Comparison of ENCODE assay signal across 17 mouse cellular contexts in the genomic region with DNA sequence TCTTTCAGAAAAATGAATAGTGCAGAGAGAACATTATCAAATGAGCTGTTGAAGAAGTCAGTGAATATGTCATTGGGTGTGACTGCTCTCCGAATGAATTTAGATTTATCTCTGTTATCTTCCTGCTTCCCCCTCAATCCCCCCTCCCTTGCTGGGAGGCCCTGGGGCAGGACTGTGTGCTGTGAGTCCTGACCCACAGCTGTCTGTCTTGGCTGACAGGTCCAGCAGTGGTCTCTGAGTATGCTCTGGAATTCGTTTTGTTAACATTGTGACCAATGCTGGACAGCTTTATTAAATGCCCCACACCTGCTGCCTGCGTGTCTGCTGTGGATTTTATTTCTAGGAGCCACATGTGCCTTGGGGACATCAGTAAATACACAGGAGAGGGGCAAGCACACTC.
DNase-seq lines count a peak whose midpoint lies in the region; ATAC-seq lines count a peak whose summit lies in the region.
"Had no signal": no experiment of that assay in that cellular context is flagged by ENCODE, and none has a peak within 500 bp of the region (broad histone marks: within the 10 kb centered on the region; RNA-seq: fewer than 3 reads in every experiment).

No protein-coding gene starts in this region.

- H3K9me3 ChIP-seq in kidney, embryonic 15.5 days (replicated peaks), result no peaks in the 10 kb centered on the region
- no peaks in the 10 kb centered on the region for H3K9me3 ChIP-seq in kidney, embryonic 14.5 days (ENCODE audit: control insufficient read depth, low read length)
- H3K9me3 ChIP-seq in midbrain, embryonic 13.5 days, result no peaks in the 10 kb centered on the region
- H3K9me3 ChIP-seq in midbrain, embryonic 14.5 days (ENCODE audit: control insufficient read depth, low read length), result no peaks in the 10 kb centered on the region
- H3K9me3 ChIP-seq: forebrain, embryonic 15.5 days; G1E; heart, embryonic 12.5 days; stomach, embryonic 15.5 days had no signal

- H3K4me1 ChIP-seq in kidney, embryonic 15.5 days, result 0 out of 2 replicates have a peak, but pooled peaks cover 6% of the 10 kb centered on the region
- H3K4me1 ChIP-seq in kidney, embryonic 14.5 days (ENCODE audit: control insufficient read depth, insufficient read depth, low read length), result no peaks in the 10 kb centered on the region
- peaks cover 14% of the 10 kb centered on the region for H3K4me1 ChIP-seq in midbrain, embryonic 13.5 days (replicated peaks)
- H3K4me1 ChIP-seq in midbrain, embryonic 14.5 days (ENCODE audit: control insufficient read depth, insufficient read depth, low read length), result peaks cover 22% of the 10 kb centered on the region
- H3K4me1 ChIP-seq: stomach, embryonic 15.5 days had no signal

- H3K27me3 ChIP-seq in kidney, embryonic 15.5 days, result no peaks in the 10 kb centered on the region
- no peaks in the 10 kb centered on the region for H3K27me3 ChIP-seq in kidney, embryonic 14.5 days (ENCODE audit: control insufficient read depth, insufficient read depth, low read length)
- peaks cover 50% of the 10 kb centered on the region for H3K27me3 ChIP-seq in midbrain, embryonic 13.5 days
- H3K27me3 ChIP-seq in midbrain, embryonic 14.5 days (ENCODE audit: control insufficient read depth, insufficient read depth, low read length), result peaks cover 18% of the 10 kb centered on the region; the same call in 1 of the 2 replicates
- H3K27me3 ChIP-seq: forebrain, embryonic 15.5 days; heart, embryonic 12.5 days; stomach, embryonic 15.5 days had no signal

- H3K36me3 ChIP-seq in kidney, embryonic 15.5 days, result no peaks in the 10 kb centered on the region
- H3K36me3 ChIP-seq in kidney, embryonic 14.5 days (ENCODE audit: control insufficient read depth, insufficient read depth, low read length), result no peaks in the 10 kb centered on the region
- no peaks in the 10 kb centered on the region for H3K36me3 ChIP-seq in midbrain, embryonic 13.5 days
- H3K36me3 ChIP-seq in midbrain, embryonic 14.5 days (ENCODE audit: control insufficient read depth, insufficient read depth, low read length), result no peaks in the 10 kb centered on the region
- H3K36me3 ChIP-seq: forebrain, embryonic 15.5 days; G1E; heart, embryonic 12.5 days; stomach, embryonic 15.5 days had no signal

- no peak overlapping the region for H3K4me2 ChIP-seq in kidney, embryonic 15.5 days
- H3K4me2 ChIP-seq in kidney, embryonic 14.5 days (replicated peaks; ENCODE audit: low read depth, low read length), result no peak overlapping the region
- H3K4me2 ChIP-seq in midbrain, embryonic 13.5 days (replicated peaks), result no peak overlapping the region
- H3K4me2 ChIP-seq in midbrain, embryonic 14.5 days (ENCODE audit: low read length), result no peak overlapping the region
- H3K4me2 ChIP-seq: forebrain, embryonic 15.5 days; heart, embryonic 12.5 days; stomach, embryonic 15.5 days had no signal

- 17% methylated on average over 3 of the region's 3 CpGs for WGBS in kidney, embryonic 15.5 days
- WGBS in kidney, embryonic 14.5 days, result 18% methylated on average over 3 of the region's 3 CpGs
- WGBS in midbrain, embryonic 13.5 days, result 11% methylated on average over 3 of the region's 3 CpGs
- 6% methylated on average over 3 of the region's 3 CpGs for WGBS in midbrain, embryonic 14.5 days

- H3K27ac ChIP-seq in kidney, embryonic 15.5 days, result 0 out of 2 replicates have a peak overlapping the region, but pooled peaks have one; percentile 22
- H3K27ac ChIP-seq in kidney, embryonic 14.5 days (ENCODE audit: low read depth, low read length), result no peak overlapping the region
- H3K27ac ChIP-seq in midbrain, embryonic 13.5 days, result no peak overlapping the region
- H3K27ac ChIP-seq in midbrain, embryonic 14.5 days (replicated peaks; ENCODE audit: low read depth, low read length), result no peak overlapping the region
- H3K27ac ChIP-seq: forebrain, embryonic 15.5 days; stomach, embryonic 15.5 days had no signal

- H3K9ac ChIP-seq in kidney, embryonic 15.5 days, result no peak overlapping the region
- H3K9ac ChIP-seq in kidney, embryonic 14.5 days (ENCODE audit: low read depth, low read length), result no peak overlapping the region
- H3K9ac ChIP-seq in midbrain, embryonic 13.5 days (replicated peaks), result no peak overlapping the region
- no peak overlapping the region for H3K9ac ChIP-seq in midbrain, embryonic 14.5 days (replicated peaks; ENCODE audit: low read length)
- H3K9ac ChIP-seq: forebrain, embryonic 15.5 days; heart, embryonic 12.5 days; stomach, embryonic 15.5 days had no signal

- H3K4me3 ChIP-seq in kidney, embryonic 15.5 days (replicated peaks), result no peak overlapping the region
- H3K4me3 ChIP-seq in kidney, embryonic 14.5 days (ENCODE audit: low read length), result no peak overlapping the region
- no peak overlapping the region for H3K4me3 ChIP-seq in midbrain, embryonic 13.5 days (replicated peaks)
- H3K4me3 ChIP-seq in midbrain, embryonic 14.5 days (replicated peaks; ENCODE audit: low read depth, low read length), result no peak overlapping the region
- H3K4me3 ChIP-seq: forebrain, embryonic 15.5 days; heart, embryonic 12.5 days; stomach, embryonic 15.5 days had no signal

- peak; percentile 21 for DNase-seq in embryo, embryonic 10 days (ENCODE audit: low spot score)
- DNase-seq in embryo, embryonic 11 days, result no peak
- DNase-seq in midbrain, embryonic 14.5 days, result no peak
- no peak for DNase-seq in adipocyte (ENCODE audit: low spot score)
- DNase-seq in cerebellum, postnatal 10 days, result no peak
- DNase-seq: cerebellum, adult 9-11 months; layer of hippocampus, adult 9-11 months; lung, adult 18-20 months; right cerebral cortex, postnatal 14 days had no signal

- ATAC-seq in kidney, embryonic 15.5 days (replicated peaks; ENCODE audit: low FRiP score), result peak; percentile 52; the same call in 1 of the 2 replicates
- ATAC-seq in kidney, embryonic 14.5 days (ENCODE audit: low FRiP score, low TSS enrichment), result no peak
- peak; percentile 50; the same call in 1 of the 2 replicates for ATAC-seq in midbrain, embryonic 13.5 days
- no peak for ATAC-seq in midbrain, embryonic 14.5 days (ENCODE audit: low FRiP score, low TSS enrichment)
- ATAC-seq: CD4-positive, CD25-positive, alpha-beta regulatory T cell, adult 4 months; forebrain, embryonic 15.5 days had no signal

Comparison
In these comparisons a context has a peak if more than half of its experiments do, and no peak if none do; other contexts are left out.
1. ATAC-seq: peak in kidney, embryonic 15.5 days (single experiment) and midbrain, embryonic 13.5 days (single experiment); none in kidney, embryonic 14.5 days (single experiment) and midbrain, embryonic 14.5 days (single experiment).